14 mouse cellular contexts compared by ENCODE assay signal in the genomic region with DNA sequence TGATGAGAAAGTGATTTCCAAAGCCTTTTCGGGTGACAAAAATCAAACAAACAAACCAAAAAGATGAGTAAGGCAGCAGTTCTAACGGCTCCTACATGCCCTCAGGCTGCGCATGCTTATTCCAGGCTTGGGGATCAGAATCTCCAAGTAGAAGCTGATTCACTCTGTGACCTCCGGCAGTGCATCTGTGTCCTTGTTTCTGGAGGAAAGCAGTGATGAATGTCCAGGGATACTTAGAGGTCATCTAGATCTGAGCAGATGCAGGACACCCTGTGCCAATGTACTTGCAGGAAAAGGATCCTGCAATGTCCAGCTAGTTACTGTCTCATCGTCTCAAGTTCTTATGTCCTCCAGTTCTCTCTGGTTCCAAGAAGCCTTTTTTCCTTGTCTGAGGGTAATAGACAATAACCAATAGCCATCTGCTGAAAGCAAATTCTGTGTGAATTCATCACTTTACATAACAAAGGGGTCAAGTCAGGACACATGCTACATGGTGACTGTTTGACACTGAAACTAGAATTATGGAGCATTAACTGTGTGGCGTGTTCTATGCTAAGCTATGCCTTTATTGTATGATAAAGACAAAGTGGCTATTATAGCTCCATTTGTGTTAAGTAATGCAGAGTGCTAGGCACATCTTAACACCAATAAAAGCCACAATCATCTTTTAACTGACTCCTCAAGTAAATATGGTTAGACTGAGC.
A peak's percentile ranks its signal among the peaks of the same experiment; 100 is the strongest.
DNase-seq lines count a peak whose midpoint lies in the region; ATAC-seq and TF ChIP-seq lines count a peak whose summit lies in the region.
"Had no signal": no experiment of that assay in that cellular context is flagged by ENCODE, and none has a peak within 500 bp of the region (broad histone marks: within the 10 kb centered on the region; RNA-seq: fewer than 3 reads in every experiment).

No protein-coding gene starts in this region.

- DNase-seq in hindbrain, embryonic 10.5 days (ENCODE audit: low spot score): peak; percentile 24
- peak; percentile 22 for DNase-seq in retina, postnatal 1 day
- DNase-seq in retina, embryonic 14.5 days (ENCODE audit: low spot score): no peak
- peak; percentile 2 to 14 for DNase-seq in cerebellum, postnatal 10 days
- DNase-seq in thymus, adult 2 months: no peak
- DNase-seq in kidney, postnatal 36 days: no peak
- DNase-seq in kidney, postnatal 25 days: no peak
- DNase-seq: kidney, adult 8-10 months; lung, postnatal 14 days had no signal

- no peak overlapping the region for H3K4me2 ChIP-seq in hindbrain, embryonic 16.5 days (ENCODE audit: low read length)
- H3K4me2 ChIP-seq: heart, embryonic 12.5 days; liver, embryonic 12.5 days had no signal

- no peak for TF ChIP-seq CTCF in thymus, adult 2 months (IDR thresholded peaks at IDR 0.05; ENCODE audit: borderline replicate concordance, control insufficient read depth, extremely low read depth, insufficient read depth, low read length, poor library complexity)

- H3K9ac ChIP-seq in hindbrain, embryonic 16.5 days (ENCODE audit: low read depth, low read length): no peak overlapping the region
- H3K9ac ChIP-seq: heart, embryonic 12.5 days; liver, embryonic 12.5 days had no signal

- TF ChIP-seq POLR2A in thymus, adult 2 months (IDR thresholded peaks at IDR 0.05; ENCODE audit: control insufficient read depth, extremely low read depth, insufficient read depth, low read length, poor library complexity): no peak

- H3K4me1 ChIP-seq in hindbrain, embryonic 10.5 days (replicated peaks): peaks cover 13% of the 10 kb centered on the region
- no peaks in the 10 kb centered on the region; the same call in 1 of the 2 replicates for H3K4me1 ChIP-seq in hindbrain, embryonic 16.5 days (ENCODE audit: control insufficient read depth, insufficient read depth, low read depth, low read length)
- H3K4me1 ChIP-seq in thymus, adult 2 months (replicated peaks; ENCODE audit: control insufficient read depth, insufficient read depth, low read length): no peaks in the 10 kb centered on the region
- H3K4me1 ChIP-seq: liver, embryonic 12.5 days had no signal

- no peaks in the 10 kb centered on the region for H3K36me3 ChIP-seq in hindbrain, embryonic 10.5 days
- H3K36me3 ChIP-seq in hindbrain, embryonic 16.5 days (ENCODE audit: control insufficient read depth, insufficient read depth, low read length): no peaks in the 10 kb centered on the region
- no peaks in the 10 kb centered on the region for H3K36me3 ChIP-seq in thymus, adult 2 months (ENCODE audit: control insufficient read depth, insufficient read depth, low read length)
- H3K36me3 ChIP-seq: G1E; heart, embryonic 12.5 days; liver, embryonic 12.5 days had no signal

- no peak overlapping the region for H3K4me3 ChIP-seq in hindbrain, embryonic 10.5 days
- no peak overlapping the region for H3K4me3 ChIP-seq in hindbrain, embryonic 16.5 days (ENCODE audit: low read length)
- no peak overlapping the region for H3K4me3 ChIP-seq in thymus, adult 2 months (ENCODE audit: control insufficient read depth, insufficient read depth, low read length)
- H3K4me3 ChIP-seq: heart, embryonic 12.5 days; layer of hippocampus, adult 2 months; liver, embryonic 12.5 days had no signal

- WGBS in hindbrain, embryonic 10.5 days: 60% methylated on average over 6 of the region's 6 CpGs
- WGBS in hindbrain, embryonic 16.5 days: 44% methylated on average over 6 of the region's 6 CpGs
- WGBS in thymus, adult 2 months: 87% methylated on average over 6 of the region's 6 CpGs

- no peaks in the 10 kb centered on the region for H3K27me3 ChIP-seq in hindbrain, embryonic 10.5 days (ENCODE audit: insufficient read depth, poor library complexity, severe bottlenecking)
- H3K27me3 ChIP-seq in hindbrain, embryonic 16.5 days (replicated peaks; ENCODE audit: control insufficient read depth, insufficient read depth, low read length): no peaks in the 10 kb centered on the region
- H3K27me3 ChIP-seq in thymus, adult 2 months (ENCODE audit: control insufficient read depth, insufficient read depth, low read length): no peaks in the 10 kb centered on the region
- H3K27me3 ChIP-seq: heart, embryonic 12.5 days; liver, embryonic 12.5 days had no signal

- peak overlapping the region; percentile 64; the same call in 1 of the 2 replicates for H3K27ac ChIP-seq in hindbrain, embryonic 10.5 days
- H3K27ac ChIP-seq in hindbrain, embryonic 16.5 days (ENCODE audit: low read depth, low read length): no peak overlapping the region
- no peak overlapping the region for H3K27ac ChIP-seq in thymus, adult 2 months (ENCODE audit: control insufficient read depth, insufficient read depth, low read length)
- H3K27ac ChIP-seq: layer of hippocampus, adult 2 months; liver, embryonic 12.5 days had no signal

- H3K9me3 ChIP-seq in hindbrain, embryonic 10.5 days: no peaks in the 10 kb centered on the region
- no peaks in the 10 kb centered on the region for H3K9me3 ChIP-seq in hindbrain, embryonic 16.5 days (ENCODE audit: control insufficient read depth, low read length)
- H3K9me3 ChIP-seq: G1E; heart, embryonic 12.5 days; liver, embryonic 12.5 days had no signal

- ATAC-seq in hindbrain, embryonic 16.5 days: no peak
- ATAC-seq: liver, embryonic 12.5 days had no signal

Comparison
In these comparisons a context has a peak if more than half of its experiments do, and no peak if none do; other contexts are left out.
1. DNase-seq: peak in hindbrain, embryonic 10.5 days (single experiment), retina, postnatal 1 day (single experiment) and cerebellum, postnatal 10 days (2 of 2); none in retina, embryonic 14.5 days (single experiment), thymus, adult 2 months (single experiment), kidney, postnatal 36 days (0 of 2) and kidney, postnatal 25 days (0 of 2).